Mouse (Mus musculus) liver, embryonic 14.5 days (tissue): ENCODE measurements around the gene Srd5a3. TPM values are rescaled to one million over a fixed set of nuclear protein-coding genes. Genes with fewer than 3 reads are reported as not detected.

ENCODE experiments used
- ATAC-seq: fragments of 200-750 bp; cut with Nextera tagmentation; 2 replicates; pipeline ENCODE4 v1.8.0; 2017; ENCODE audit warnings: moderate number of reproducible peaks, mild to moderate bottlenecking, moderate library complexity; ENCODE audit not compliant: insufficient read depth
- DNase-seq, 3 experiments: peaks; one replicate each; pipeline ENCODE4 v3.0.0-alpha.2; 2012 to 2013; ENCODE audit warnings: low read depth in 3 of 3, low spot score in 3 of 3
- H3K27ac ChIP-seq: fragments of 300-500 bp; sonication (generic); 2 replicates; pipeline ENCODE4 v1.5.1; 2014; ENCODE audit warnings: moderate library complexity, mild to moderate bottlenecking, control low read depth, inconsistent platforms
- H3K27me3 ChIP-seq: fragments of 300-500 bp; sonication (generic); 2 replicates; pipeline ENCODE4 v1.6.1; 2014; ENCODE audit warnings: mild to moderate bottlenecking, low read length, moderate library complexity; ENCODE audit not compliant: control insufficient read depth, insufficient read depth
- H3K36me3 ChIP-seq: fragments of 300-500 bp; sonication (generic); replicated peaks from 2 replicates; pipeline ENCODE4 v1.6.1; 2014; ENCODE audit warnings: low read depth; ENCODE audit not compliant: control insufficient read depth, insufficient read depth
- H3K4me1 ChIP-seq, 2 experiments: fragments of 200-500 bp in 1 of 2; fragments of 300-500 bp in 1 of 2; sonication (generic) in 1 of 2; replicated peaks; 2 replicates each; pipeline ENCODE4 v1.6.1; 2012 to 2014; ENCODE audit warnings: antibody characterized with exemption in 1 of 2, inconsistent platforms in 1 of 2, low read length in 1 of 2; ENCODE audit not compliant: control insufficient read depth in 2 of 2, insufficient read depth in 2 of 2
- H3K4me2 ChIP-seq: fragments of 300-500 bp; sonication (generic); 2 replicates; pipeline ENCODE4 v1.6.1; 2014; ENCODE audit warnings: low read depth, mild to moderate bottlenecking, control low read depth, moderate library complexity
- H3K4me3 ChIP-seq, 2 experiments: fragments of 200-500 bp in 1 of 2; fragments of 300-500 bp in 1 of 2; sonication (generic) in 1 of 2; 2 replicates each; pipeline ENCODE4 v1.5.1; 2012 to 2014; ENCODE audit warnings: low read depth in 2 of 2, low read length in 2 of 2, mild to moderate bottlenecking in 2 of 2, control low read depth in 1 of 2, inconsistent platforms in 1 of 2, moderate library complexity in 1 of 2; ENCODE audit not compliant: insufficient read depth in 1 of 2
- H3K9ac ChIP-seq: fragments of 300-500 bp; sonication (generic); replicated peaks from 2 replicates; pipeline ENCODE4 v1.6.1; 2014; ENCODE audit warnings: mild to moderate bottlenecking, control low read depth, moderate library complexity
- H3K9me3 ChIP-seq: fragments of 300-500 bp; sonication (generic); 2 replicates; pipeline ENCODE4 v1.6.1; 2016; ENCODE audit warnings: low read length, mixed read lengths; ENCODE audit not compliant: control insufficient read depth
- CTCF ChIP-seq: IDR thresholded peaks from 2 replicates; pipeline ENCODE4 v1.5.1; 2016; ENCODE audit warnings: antibody characterized with exemption, low read depth, control low read depth
- EP300 ChIP-seq: IDR thresholded peaks from 2 replicates; pipeline ENCODE4 v1.6.1; 2016; ENCODE audit warnings: antibody characterized with exemption, low read depth
- WGBS: fragments of 180-500 bp; shearing (Covaris S2); extraction: QIAGEN DNeasy Blood & Tissue Kit; methylation state at CpG from one replicate; pipeline ENCODE4 v1.1.7; 2014; ENCODE audit not compliant: insufficient replicate concordance; 5-methylcytosine and 5-hydroxymethylcytosine counted together
- polyA plus RNA-seq, 2 experiments: library from polyadenylated mRNA; depleted of rRNA in 1 of 2; stranded (reverse) in 1 of 2; unstranded in 1 of 2; fragments of >200 nt; fragmentation: Nextera tagmentation in 1 of 2; extraction: Ambion mirVana in 1 of 2; gene quantifications; 2 replicates each; pipeline versions ENCODE4 v1.2.1 to v1.2.3; 2012 to 2014

Srd5a3 gene
- polyA plus RNA-seq, 2 experiments, result 8.8 to 14.3 TPM

GRCm38 (mm10) chr5:76159555-76159954 lies 19.5 kb downstream of the Srd5a3 start:
- Histone ChIP-seq H3K9me3 (no peaks in the 10 kb centered on the region), H3K4me3 (no peak overlapping the region)

GRCm38 (mm10) chr5:76160086-76160485 lies 20.0 kb downstream of the Srd5a3 start:
- no peak overlapping the region for H3K9ac ChIP-seq
- H3K9me3 ChIP-seq, result no peaks in the 10 kb centered on the region
- no peaks in the 10 kb centered on the region for H3K36me3 ChIP-seq
- no peak overlapping the region for H3K27ac ChIP-seq
- no peak overlapping the region for H3K4me2 ChIP-seq
- ATAC-seq (no peak), DNase-seq (no peak)
- no peak overlapping the region for H3K4me3 ChIP-seq
- WGBS, result 36% methylated on average over 3 of the region's 3 CpGs
- no peaks in the 10 kb centered on the region for H3K27me3 ChIP-seq
- TF ChIP-seq EP300 (no peak), CTCF (no peak)
- peaks cover 0 to 13% of the 10 kb centered on the region in 2 experiments; a peak in 2 of 4 replicates for H3K4me1 ChIP-seq

More at GRCm38 (mm10) chr5:76159555-76159954, 19.5 kb downstream of the Srd5a3 start:
- Histone ChIP-seq H3K27me3 (no peaks in the 10 kb centered on the region), H3K4me2 (no peak overlapping the region), H3K4me1 (peaks cover 0 to 13% of the 10 kb centered on the region in 2 experiments; a peak in 2 of 4 replicates), H3K9ac (no peak overlapping the region), H3K27ac (no peak overlapping the region), H3K36me3 (no peaks in the 10 kb centered on the region)
- peak; percentile 13; the same call in 1 of the 2 replicates for TF ChIP-seq CTCF
- no peak for TF ChIP-seq EP300
- ATAC-seq, result no peak
- 69% methylated on average over 6 of the region's 6 CpGs for whole genome bisulfite sequencing
- no peak for DNase-seq

- Histone ChIP-seq H3K27ac (no peak overlapping the region), H3K9ac (no peak overlapping the region), H3K4me1 (peaks cover 0 to 13% of the 10 kb centered on the region in 2 experiments; a peak in 2 of 4 replicates), H3K27me3 (no peaks in the 10 kb centered on the region), H3K36me3 (no peaks in the 10 kb centered on the region), H3K4me3 (no peak overlapping the region), H3K4me2 (no peak overlapping the region), H3K9me3 (no peaks in the 10 kb centered on the region)
- no peak for DNase-seq
- TF ChIP-seq EP300 (peak; percentile 20; the same call in 1 of the 2 replicates), CTCF (no peak)
- ATAC-seq, result peak; percentile 79
- 15% methylated on average over 6 of the region's 6 CpGs for WGBS
These were observed 21.4 kb downstream of the Srd5a3 start for GRCm38 (mm10) chr5:76161491-76161890.

- no peak overlapping the region for H3K27ac ChIP-seq
- no peaks in the 10 kb centered on the region for H3K9me3 ChIP-seq
- no peak overlapping the region for H3K9ac ChIP-seq
- H3K4me3 ChIP-seq, result no peak overlapping the region
- WGBS, result 37% methylated on average over 5 of the region's 5 CpGs
- no peak for DNase-seq
- peaks cover 0 to 13% of the 10 kb centered on the region in 2 experiments; a peak in 2 of 4 replicates for H3K4me1 ChIP-seq
- no peak for ATAC-seq
- H3K27me3 ChIP-seq, result no peaks in the 10 kb centered on the region
- TF ChIP-seq CTCF, result no peak
- H3K36me3 ChIP-seq, result no peaks in the 10 kb centered on the region
- H3K4me2 ChIP-seq, result no peak overlapping the region
These were observed 22.9 kb downstream of the Srd5a3 start for GRCm38 (mm10) chr5:76162926-76163325.

GRCm38 (mm10) chr5:76163828-76164390 lies 23.8 kb downstream of the Srd5a3 start:
- peaks cover 0 to 17% of the 10 kb centered on the region in 2 experiments; a peak in 2 of 4 replicates for H3K4me1 ChIP-seq

More at GRCm38 (mm10) chr5:76163828-76164390, 23.8 kb downstream of the Srd5a3 start:
- ATAC-seq, result no peak
- 61% methylated on average over 4 of the region's 4 CpGs for WGBS
- no peak for TF ChIP-seq CTCF
- TF ChIP-seq EP300, result no peak
- Histone ChIP-seq H3K4me2 (no peak overlapping the region), H3K27ac (no peak overlapping the region), H3K9me3 (no peaks in the 10 kb centered on the region), H3K9ac (no peak overlapping the region), H3K4me3 (no peak overlapping the region), H3K36me3 (no peaks in the 10 kb centered on the region), H3K27me3 (no peaks in the 10 kb centered on the region)
- DNase-seq, result no peak
